Mouse (Mus musculus): ENCODE data around the gene Mthfd1.
"Not testable (repeated sequence)": the region's sequence is repeated elsewhere in the genome, so short reads cannot be mapped to it uniquely, and the experiment has no call there.

Gene Mthfd1

DNA sequence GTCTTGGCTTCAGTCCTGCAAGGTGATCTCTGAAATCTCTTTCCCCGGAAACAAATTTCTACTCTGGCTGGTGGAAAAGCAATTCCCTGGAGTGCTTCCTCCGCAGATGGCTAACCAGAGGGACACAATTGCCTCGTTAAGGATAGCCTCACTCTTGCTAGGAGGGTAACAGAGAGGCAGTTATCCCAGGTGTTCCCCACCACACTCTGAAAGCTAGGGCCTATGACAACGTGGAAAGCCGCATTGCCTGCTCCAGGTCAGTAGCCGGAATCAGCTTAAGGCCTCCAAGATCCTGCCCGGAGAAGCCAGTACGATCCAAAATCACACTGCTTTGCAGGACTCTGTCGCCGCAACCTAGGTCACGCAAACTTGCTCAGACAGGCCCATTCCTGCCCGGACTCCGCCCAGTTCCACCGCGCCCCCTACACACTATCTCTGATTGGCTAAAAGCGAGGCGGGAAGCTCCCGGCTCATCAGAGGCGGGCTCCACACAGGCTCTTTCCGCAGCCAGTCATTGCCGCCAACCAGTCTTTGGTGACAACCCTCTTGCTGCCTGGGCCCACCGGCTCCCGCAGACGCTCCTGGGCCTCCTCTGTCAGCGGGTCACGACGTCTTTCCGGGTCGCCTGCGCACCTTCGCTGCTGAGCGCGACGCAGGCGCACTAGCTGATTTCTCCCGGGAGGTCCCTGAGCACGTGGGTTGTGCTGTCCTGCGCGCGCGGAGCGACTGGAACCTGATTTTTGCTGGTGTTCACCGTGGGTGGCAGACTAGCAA lies at the start of gene Mthfd1:
Gene Mthfd1 (plus strand): TSS at position 574 of the 774 bp plus-strand sequence.
- DNase-seq (ENCODE audit: low spot score in 2 of 2): peak; percentile 73 to 79

DNA sequence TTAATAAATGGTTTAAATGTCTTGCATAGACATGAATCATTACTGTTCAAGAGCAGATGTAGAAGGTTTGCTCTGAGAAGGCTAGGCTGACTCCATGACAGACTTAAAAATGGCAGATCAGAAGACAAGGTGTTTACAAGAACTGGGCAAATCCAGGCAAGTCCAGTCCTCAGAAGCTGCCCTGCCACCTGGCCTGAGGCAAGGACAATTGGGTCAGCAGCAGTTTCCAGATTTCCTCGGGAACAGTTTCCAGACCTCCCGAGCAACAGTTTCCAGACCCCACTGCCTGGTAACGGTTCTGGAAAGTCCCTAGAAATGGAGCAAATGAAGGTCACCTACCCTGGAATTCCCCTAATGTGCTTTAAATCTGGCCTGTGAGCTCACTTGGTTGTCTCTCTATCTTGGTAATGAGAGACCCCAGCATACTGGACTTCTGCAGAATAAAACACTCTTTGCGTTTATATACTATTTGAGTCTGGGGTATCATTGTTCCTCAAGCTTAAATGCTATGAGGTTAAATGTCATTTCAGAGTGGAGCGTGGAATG lies 45.6 kb upstream of the Mthfd1 start:
- no peak for DNase-seq (ENCODE audit: low spot score in 2 of 2)

DNA sequence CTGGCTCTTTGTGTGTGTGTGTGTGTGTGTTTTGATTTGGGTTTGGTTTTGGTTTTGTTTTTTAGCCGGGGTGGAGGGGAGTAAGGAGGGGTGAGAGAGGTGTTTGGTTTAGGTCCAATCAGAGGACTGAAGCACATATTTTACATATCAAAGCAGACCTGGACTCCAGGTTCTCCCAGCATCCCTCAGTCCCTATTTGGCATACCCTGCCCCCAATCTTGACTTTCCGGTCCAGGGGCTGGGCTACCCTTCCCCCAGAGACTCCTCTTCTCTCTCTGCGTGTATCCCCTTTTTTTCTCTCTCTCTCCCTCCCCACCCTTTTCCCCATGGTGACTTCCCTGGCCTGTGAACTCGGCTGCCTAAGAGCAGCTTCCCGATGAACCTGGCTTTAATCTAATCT lies 40.0 kb upstream of the Mthfd1 start:
- DNase-seq (ENCODE audit: low spot score in 2 of 2): no peak

DNA sequence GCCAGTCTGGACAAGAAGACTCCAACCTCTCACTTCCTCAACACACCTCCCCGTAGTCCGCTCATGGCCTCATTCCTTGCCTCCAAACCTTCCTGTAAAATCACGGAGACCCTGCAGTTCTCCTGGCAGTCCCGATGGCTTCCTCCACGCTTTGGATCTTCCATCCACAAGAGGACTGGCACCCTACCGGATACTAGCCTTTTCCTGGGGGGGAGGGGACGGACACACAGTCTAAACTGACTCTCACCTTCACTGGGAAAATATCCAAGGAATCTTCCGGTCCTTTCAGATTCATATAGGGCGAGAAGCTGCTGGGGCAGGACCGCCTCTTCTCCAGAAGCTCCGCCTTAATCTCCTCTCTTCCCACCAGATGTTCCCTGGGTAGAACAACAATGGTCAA lies 38.4 kb upstream of the Mthfd1 start:
- DNase-seq (ENCODE audit: low spot score in 2 of 2): no peak

DNA sequence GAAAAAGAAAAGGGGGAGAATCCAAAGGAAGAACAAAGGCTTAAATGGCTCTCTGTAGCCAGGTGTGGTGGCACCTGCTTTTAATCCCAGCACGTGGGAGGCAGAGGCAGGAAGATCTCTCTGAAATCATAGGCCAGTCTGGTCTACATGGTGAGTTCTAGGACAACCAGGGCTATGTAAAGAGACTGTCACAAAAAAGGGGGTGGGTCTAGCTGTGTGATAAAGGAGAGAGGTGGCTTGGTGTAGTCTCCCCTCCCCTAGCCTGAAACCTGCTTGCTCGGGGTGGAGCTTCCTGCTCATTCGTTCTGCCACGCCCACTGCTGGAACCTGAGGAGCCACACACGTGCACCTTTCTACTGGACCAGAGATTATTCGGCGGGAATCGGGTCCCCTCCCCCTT lies 33.0 kb upstream of the Mthfd1 start:
- DNase-seq (ENCODE audit: low spot score in 2 of 2): not testable (repeated sequence)

DNA sequence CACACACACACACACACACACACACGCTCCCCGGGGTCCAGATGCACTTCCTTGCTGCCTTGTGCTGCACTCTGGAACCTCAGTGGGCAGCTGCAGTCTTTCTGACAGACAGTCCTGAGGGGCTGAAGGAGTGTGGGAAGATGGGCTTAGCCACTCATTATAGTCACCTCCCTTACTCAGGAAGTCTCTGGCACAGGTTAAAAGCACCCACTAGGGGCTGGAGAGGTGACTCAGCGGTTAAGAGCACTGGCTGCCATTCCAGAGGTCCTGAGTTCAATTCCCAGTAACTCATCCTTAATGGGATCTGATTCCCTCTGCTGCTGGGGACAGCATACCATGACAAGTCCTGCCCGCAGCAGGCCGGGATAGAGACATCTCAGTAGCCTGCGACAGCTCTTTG lies 24.5 kb upstream of the Mthfd1 start:
- DNase-seq (ENCODE audit: low spot score in 2 of 2): no peak

DNA sequence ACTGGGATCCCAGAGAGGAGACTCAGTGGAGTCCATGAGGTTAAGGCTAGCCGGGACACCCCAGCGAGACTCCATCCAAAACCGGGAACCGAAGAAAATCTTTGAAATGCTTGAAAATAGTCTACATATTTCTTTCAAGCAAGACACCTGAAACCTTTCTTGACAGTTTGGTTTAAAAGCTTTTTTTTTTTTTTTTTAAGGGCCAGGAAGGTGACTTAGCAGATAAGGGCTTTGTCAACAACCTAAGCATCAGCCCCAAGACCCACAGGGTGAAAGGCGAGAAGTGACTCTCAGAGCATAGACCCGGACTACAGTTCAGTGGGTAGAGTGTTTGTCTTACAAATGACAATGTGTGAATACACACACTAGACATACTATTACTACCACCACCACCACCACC lies 19.8 kb upstream of the Mthfd1 start:
- DNase-seq (ENCODE audit: low spot score in 2 of 2): no peak

DNA sequence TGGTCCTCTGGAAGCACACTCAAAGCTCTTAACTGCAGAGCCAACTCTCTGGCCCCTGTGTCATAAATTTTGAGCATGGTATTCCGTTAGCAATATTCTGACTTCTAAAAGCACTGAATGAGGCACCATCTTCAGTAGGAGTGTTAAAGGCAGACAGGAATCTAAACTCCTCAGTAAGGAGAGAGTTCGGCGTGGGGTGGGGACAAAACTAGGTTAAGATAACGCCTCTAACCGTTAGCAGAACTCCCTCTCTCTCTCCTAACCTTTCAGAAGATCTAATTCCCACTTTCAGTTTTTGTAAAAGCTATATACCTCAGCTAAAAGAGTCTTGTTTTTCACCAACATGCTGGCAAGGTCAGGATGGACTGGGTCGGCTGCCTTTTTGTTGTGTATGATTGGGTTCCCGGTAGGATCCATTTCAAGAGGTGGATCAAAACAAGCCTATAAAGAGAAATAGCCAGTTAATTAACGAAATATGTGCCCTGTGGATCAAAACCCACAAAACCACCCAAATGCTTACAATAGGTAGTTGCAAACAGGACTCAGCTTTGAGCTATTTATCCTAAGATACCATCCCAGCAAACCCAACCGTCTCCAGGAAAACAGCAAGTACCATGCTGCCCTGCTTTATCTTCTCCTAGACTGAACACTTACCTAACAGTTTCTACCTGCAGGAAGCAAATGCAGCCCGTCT lies 15.8 kb upstream of the Mthfd1 start:
- DNase-seq (ENCODE audit: low spot score in 2 of 2): no peak

DNA sequence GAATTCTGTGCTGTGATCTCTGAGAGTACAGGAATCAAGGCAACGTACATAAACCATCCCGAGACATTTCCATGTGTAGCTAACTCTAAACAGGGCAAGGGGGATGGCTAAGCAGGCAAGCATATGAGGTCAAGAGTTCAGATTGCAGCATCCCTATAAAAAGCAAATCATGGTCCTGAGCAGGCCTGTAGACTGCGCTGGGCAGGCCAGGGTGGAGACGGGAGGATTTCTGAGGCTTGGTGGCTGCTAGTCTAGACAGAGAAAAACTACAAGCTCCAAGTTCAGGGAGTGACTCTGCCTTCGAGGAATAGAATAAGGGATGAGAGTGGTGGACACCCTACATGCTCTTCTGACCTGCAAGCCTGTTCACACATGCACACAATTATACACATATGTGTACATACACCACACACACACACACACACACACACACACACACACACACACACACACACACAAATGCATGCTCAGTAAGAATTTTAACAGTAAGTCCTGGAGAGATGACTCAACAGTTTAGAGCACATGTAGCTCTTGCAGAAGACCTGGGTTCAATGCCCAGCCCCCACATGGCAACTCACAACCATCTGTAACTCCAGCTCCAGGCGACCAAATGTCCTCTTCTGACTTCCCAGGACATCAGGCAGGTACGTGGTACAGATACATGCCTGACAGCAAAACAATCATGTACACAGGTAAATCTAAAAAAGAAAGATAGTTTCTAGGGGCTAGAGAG lies 15.1 kb upstream of the Mthfd1 start:
- DNase-seq (ENCODE audit: low spot score in 2 of 2): no peak

DNA sequence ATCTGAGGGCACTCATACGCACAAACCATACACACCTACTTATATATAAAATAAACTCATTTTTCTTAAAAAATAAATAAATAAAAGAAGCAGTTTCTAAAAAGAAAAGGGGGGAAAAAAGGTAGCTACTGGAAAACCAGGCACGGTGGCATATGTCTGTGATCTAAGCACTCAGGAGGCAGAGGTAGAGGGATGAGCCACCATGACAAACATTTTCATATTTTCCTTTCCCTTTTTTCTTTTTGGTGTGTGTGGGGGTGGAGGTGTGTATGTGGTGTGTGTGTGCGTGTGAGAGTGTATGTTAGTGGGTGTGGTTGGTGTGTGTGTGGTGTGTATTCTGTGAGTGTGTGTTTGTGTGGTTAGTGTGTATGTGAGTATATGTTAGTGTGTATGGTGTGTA lies 14.4 kb upstream of the Mthfd1 start:
- DNase-seq (ENCODE audit: low spot score in 2 of 2): no peak

DNA sequence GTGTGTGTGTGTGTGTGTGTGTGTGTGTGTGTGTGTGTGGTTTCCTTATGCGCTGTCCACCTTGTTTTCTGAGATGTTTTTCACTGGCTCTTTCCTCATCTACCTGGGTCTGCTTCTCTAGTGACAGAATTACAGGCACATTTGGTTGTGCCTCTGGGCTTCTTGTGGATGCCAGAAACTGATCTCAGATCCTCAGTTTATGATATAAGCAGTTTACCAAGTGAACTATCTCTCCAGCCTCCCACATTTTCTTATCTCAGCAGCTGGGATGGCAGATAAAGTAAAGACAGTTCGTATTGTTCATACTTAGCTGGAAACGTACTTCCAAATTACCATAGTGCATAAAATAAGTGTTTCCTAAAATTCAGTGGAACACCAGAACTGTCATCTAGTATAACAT lies 14.0 kb upstream of the Mthfd1 start:
- DNase-seq (ENCODE audit: low spot score in 2 of 2): no peak

DNA sequence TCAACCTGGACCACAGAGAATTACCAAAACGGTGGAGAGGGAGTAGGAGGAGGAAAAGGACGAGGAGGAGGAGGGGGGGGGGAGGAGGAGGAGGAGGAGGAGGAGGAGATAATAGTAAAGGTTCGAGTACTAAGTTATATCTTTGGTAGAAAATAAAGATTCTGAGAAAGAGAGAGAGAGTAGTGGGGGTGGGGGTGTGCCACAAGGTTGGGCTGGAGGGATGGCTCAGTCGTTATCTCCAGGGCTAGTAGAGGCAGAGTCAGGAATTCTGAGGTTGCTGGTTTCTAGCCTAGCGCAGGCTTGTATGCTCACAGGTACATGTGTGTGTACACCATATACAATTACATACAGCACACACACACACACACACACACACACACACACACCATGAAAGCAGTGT lies 13.3 kb upstream of the Mthfd1 start:
- no peak for DNase-seq (ENCODE audit: low spot score in 2 of 2)

DNA sequence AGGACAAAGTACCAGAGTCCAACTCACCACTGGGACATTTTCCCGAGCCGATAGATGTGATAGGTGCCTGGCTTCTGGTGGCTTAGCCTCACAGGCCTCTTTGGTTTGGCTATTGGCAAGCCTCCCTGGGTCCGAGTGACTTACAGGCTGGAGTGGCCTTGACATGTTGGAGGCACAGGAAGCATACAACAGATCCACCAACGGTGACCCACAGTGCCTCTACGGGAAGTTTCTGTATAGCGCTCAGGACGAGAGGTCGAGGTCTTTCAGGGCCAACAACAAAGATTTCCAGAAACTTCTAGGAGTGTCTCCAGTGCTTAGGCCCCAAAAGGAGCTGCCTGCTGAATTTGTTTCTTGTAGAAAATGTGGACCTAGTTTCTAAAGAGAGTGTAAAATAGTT lies 10.1 kb upstream of the Mthfd1 start:
- DNase-seq (ENCODE audit: low spot score in 2 of 2): no peak

DNA sequence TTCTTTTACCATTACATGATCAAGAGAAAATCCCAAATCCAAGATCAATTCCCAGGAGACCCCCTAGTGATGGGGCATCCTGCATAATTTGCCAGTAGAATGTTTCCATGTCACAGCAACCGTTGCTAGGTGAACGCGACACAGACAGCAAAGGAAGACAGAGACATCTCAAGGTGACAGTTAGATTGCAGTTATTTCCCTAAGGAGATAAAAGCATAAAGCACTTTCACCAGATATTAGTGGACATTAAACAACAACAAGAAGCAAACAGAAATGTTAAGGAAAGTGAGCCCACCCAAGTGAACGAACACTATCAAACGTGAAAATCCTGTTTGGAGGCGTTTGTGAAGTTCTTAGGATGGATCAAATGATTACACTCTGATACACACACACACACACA lies 8.5 kb upstream of the Mthfd1 start, which contains the start of gene Tex21:
Gene Tex21 (minus strand): TSS at position 101 of the 400 bp plus-strand sequence.
- DNase-seq (ENCODE audit: low spot score in 2 of 2): no peak

DNA sequence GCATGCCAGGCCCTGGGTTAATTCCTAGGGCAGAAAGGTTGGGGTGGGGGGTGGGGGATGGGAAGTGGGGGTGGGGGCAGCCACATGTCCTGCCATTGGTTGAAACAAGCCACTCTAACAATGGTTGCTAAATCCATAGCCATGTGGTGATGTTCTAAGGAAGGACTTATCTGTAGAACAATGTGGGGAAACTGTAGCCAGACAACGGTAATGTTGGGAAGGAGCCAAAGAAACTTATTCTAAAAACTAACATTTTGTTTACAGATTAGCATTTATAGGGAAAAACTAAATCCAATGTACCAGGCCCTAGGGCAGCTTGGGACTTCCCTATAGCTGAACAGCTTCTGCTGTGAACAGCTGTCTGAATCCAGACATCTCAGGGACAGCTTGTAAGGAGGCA lies 2.0 kb upstream of the Mthfd1 start:
- no peak for DNase-seq (ENCODE audit: low spot score in 2 of 2)

DNA sequence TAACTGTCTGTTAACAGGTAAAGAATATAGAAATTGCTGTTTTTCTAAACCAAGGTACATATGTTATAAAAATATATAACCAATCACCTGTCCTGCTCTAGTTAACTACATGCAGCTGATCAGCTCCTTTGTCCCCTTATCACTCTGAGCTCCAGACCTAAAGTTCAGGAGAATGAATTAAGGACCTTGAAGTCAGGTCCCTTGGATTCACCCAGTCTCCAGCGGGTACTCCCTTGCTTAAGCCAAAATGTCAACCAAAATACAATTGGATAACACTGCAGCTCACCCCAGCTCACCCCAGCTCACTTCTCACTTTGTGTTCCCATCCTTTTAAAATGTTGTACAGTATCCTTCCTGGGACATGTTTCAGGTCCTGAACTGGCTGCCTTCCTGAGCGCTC lies 1.5 kb upstream of the Mthfd1 start:
- DNase-seq (ENCODE audit: low spot score in 2 of 2): no peak

DNA sequence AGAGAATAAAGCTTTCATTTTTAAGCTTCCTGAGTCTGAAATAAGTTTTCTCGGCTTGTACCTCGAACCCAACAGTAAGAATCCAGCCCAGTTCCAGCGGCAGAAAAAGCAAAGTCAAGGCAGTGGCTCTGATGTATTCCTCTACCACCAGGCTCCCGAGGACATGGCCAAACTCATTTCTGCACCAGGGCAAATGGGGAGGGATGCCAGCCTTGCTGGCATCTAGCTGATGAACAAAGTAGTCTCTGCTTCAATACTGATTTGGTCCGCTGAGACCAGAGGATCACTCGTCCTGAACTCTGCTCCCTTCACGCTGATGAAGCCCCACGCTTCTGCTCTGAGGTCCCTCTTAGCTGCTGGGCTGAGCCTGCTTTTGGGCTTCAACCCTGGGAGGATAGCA lies 1.1 kb upstream of the Mthfd1 start:
- DNase-seq (ENCODE audit: low spot score in 2 of 2): no peak

DNA sequence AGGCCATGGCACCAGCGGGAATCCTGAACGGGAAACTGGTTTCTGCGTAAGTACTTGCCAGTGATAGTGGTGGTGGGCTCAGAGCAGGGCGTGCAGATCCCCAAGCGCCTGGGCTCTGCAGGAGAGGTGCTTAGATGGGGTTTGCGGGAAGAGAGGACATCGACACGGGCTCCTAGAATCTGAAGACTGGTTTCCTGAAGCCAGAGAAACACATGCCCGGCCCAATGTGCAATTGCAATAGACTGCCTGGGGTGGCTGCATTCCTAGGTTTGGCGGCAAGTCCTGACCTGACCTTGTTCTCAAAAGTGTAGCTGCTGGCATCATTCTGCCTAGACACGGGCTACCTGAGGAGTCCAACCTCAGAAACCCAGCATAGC lies 389 bp downstream of the Mthfd1 start:
- peak in 1 of 2 experiments; percentile 9 for DNase-seq (ENCODE audit: low spot score in 2 of 2)

DNA sequence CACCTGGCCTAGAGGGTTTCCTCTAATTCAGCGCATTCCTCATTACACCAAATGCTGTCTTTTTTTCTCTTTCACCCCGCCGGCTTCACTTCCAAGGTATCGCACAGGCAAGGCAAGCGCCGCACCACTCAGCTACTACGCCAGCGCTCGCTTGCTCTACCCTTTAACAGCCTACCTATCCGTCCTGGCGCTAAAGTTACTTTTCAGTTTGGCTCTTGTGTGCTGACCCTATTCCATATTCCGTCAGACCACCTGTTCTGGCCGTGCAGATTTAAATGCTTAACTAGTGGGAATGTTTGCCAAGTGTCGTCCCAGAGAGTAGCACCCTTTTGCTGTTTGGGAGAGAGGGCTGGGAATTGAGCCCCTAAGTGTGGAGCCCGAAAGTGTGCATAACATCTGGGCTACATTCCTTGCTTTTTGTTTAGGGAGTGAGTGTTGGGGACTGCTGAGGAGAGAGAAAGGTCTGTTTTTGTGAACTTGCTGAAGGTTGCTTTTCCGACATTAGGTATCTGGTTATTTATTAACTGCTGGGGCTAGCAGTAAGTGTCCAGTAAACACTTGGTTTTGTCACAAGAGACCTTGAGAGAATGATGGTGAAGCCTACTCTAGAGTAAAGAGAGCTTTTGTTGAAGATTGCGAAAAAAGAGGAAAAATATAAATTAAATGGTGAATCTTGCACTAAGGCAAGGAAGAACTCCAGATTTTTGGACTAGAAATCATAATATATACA lies 1.2 kb downstream of the Mthfd1 start:
- DNase-seq (ENCODE audit: low spot score in 2 of 2): peak in 1 of 2 experiments; percentile 12

DNA sequence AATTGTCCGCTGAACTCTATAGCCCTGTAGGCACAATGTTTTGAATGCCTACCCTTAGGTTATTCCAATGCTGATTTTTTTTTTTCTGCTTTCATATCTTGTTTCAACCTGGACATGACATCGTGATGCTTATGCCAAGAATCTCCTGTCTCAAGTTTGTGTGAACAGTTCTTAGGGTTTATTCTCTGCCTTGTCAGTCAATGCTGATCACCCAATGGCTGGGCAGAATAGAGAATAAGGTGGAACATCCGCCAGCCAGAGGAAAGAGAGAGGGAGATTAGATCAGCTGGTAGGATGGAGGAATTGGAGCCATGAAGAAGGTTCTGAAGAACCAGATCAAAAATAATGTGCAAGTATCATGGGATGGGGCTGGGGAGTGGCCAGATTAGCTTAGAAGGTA lies 5.6 kb downstream of the Mthfd1 start:
- DNase-seq (ENCODE audit: low spot score in 2 of 2): no peak

DNA sequence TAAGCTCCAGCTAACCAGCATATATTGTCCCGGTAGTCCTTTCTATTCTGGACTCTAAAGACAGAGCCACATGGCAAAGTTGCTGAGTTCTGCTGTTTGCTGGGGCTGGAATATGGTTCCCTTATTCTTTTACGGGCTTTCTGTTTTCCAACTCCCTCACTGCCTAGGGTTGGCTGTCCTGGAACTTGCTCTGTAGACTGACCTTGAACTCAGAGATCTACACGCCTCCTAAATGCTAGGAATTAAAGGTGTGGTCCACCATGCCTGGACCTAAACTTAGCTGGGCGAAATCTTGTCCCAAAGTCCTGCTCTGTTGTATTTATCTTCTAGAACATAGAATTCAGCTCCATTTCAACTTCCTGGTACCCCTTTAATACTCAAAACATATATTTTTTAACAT lies 6.5 kb downstream of the Mthfd1 start:
- no peak for DNase-seq (ENCODE audit: low spot score in 2 of 2)

DNA sequence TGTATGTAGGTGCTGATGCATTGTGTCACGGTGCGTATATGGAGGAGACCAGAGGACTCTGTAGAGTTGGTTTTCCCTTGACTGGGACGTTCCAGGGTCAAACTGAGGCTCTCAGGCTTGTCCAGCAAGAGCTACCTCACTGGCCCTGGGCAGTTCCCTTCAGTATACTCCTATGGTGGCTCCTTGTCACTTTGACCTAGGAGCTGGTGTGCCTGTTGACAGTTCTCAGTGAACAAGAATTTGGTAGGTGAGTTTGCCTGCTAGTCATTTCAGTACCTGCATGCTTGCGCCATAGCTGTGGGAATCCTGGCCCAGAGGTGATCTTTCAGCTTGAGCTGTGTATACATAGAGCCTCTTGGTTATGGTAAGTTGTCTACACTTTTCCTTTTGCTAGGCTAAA lies 7.8 kb downstream of the Mthfd1 start:
- DNase-seq (ENCODE audit: low spot score in 2 of 2): no peak

Measured in spleen, postnatal 14 days (tissue).